Mouse (Mus musculus) B cell, adult 2 months (primary cell): ENCODE results near the gene Celf2.
"Not testable (repeated sequence)": the region's sequence is repeated elsewhere in the genome, so short reads cannot be mapped to it uniquely, and the experiment has no call there.

Experiments used
- DNase-seq, 2 experiments: peaks; one replicate each; pipeline ENCODE4 v3.0.0; 2022

Gene Celf2

GRCm38 (mm10) chr2:7509463-7509862 is at the start of gene Celf2:
Gene Celf2, minus strand, starts transcription at chr2:7509563.
- not testable (repeated sequence) for DNase-seq

- DNase-seq, result no peak
Measured at GRCm38 (mm10) chr2:7555144-7555892, 46.0 kb upstream of the Celf2 start.

GRCm38 (mm10) chr2:7554601-7555000 is 45.2 kb upstream of the Celf2 start:
- DNase-seq, result no peak

GRCm38 (mm10) chr2:7552887-7553286 is 43.5 kb upstream of the Celf2 start:
- no peak for DNase-seq

GRCm38 (mm10) chr2:7548886-7549285 is 39.5 kb upstream of the Celf2 start:
- no peak for DNase-seq

GRCm38 (mm10) chr2:7534615-7535204 is 25.3 kb upstream of the Celf2 start:
- no peak for DNase-seq

GRCm38 (mm10) chr2:7534195-7534594 is 24.8 kb upstream of the Celf2 start:
- DNase-seq, result no peak

GRCm38 (mm10) chr2:7531185-7531960 is 22.0 kb upstream of the Celf2 start:
- no peak for DNase-seq

- no peak for DNase-seq
Measured at GRCm38 (mm10) chr2:7530461-7531184, 21.3 kb upstream of the Celf2 start.

GRCm38 (mm10) chr2:7529637-7530036 is 20.3 kb upstream of the Celf2 start:
- no peak for DNase-seq

GRCm38 (mm10) chr2:7526696-7527095 is 17.3 kb upstream of the Celf2 start:
- DNase-seq, result no peak

- no peak for DNase-seq
Measured at GRCm38 (mm10) chr2:7519473-7519872, 10.1 kb upstream of the Celf2 start.

GRCm38 (mm10) chr2:7493420-7493819 is 15.9 kb downstream of the Celf2 start:
- DNase-seq, result no peak

- DNase-seq, result no peak
Measured at GRCm38 (mm10) chr2:7484974-7485373, 24.4 kb downstream of the Celf2 start.

GRCm38 (mm10) chr2:7482062-7482461 is 27.3 kb downstream of the Celf2 start:
- DNase-seq, result no peak

- no peak for DNase-seq
Measured at GRCm38 (mm10) chr2:7460329-7461056, 48.9 kb downstream of the Celf2 start.

GRCm38 (mm10) chr2:7438721-7439282 is 70.6 kb downstream of the Celf2 start:
- no peak for DNase-seq

GRCm38 (mm10) chr2:7426481-7426880 is 82.9 kb downstream of the Celf2 start:
- DNase-seq, result no peak

- DNase-seq, result no peak
Measured at GRCm38 (mm10) chr2:7400530-7400929, 108.8 kb downstream of the Celf2 start.

GRCm38 (mm10) chr2:7395935-7396334 is 113.4 kb downstream of the Celf2 start:
- no peak for DNase-seq

- DNase-seq, result no peak
Measured at GRCm38 (mm10) chr2:7395473-7395872, 113.9 kb downstream of the Celf2 start.

GRCm38 (mm10) chr2:7392500-7392899 is 116.9 kb downstream of the Celf2 start:
- DNase-seq, result no peak
